Mouse (Mus musculus): ENCODE results near the gene Gm17535.
"Not testable (repeated sequence)": the region's sequence is repeated elsewhere in the genome, so short reads cannot be mapped to it uniquely, and the experiment has no call there.

Gene Gm17535

DNA sequence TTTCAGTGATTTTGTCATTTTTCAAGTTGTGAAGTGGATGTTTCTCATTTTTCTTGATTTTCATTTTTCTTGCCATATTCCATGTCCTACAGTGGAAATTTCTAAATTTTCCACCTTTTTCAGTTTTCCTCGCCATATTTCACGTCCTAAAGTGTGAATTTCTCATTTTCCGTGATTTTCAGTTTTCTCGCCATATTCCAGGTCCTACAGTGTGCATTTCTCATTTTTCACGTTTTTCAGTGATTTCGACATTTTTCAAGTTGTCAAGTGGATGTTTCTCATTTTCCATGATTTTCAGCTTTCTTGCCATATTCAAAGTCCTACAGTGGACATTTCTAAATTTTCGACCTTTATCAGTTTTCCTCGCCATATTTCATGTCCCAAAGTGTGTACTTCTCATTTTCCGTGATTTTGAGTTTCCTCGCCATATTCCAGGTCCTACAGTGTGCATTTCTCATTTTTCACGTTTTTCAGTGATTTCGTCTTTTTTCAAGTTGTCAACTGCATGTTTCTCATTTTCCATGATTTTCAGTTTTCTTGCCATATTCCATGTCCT lies 9.4 kb upstream of the Gm17535 start, which contains the start of gene Gm10717:
Gene Gm10717 (plus strand): TSS at position 506 of the 556 bp plus-strand sequence.
- DNase-seq, result not testable (repeated sequence)

GRCm38 (mm10) chr9:3025653-3026052 lies 8.7 kb upstream of the Gm17535 start:
- DNase-seq, result peak; percentile 47

DNA sequence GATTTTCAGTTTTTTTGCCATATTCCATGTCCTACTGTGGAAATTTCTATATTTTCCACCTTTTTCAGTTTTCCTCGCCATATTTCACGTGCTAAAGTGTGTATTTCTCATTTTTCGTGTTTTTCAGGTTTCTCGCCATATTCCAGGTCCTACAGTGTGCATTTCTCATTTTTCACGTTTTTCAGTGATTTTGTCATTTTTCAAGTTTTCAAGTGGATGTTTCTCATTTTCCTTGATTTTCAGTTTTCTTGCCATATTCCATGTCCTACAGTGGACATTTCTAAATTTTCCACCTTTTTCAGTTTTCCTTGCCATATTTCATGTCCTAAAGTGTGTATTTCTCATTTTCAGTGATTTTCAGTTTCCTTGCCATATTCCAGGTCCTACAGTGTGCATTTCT lies 8.3 kb upstream of the Gm17535 start:
- DNase-seq, result not testable (repeated sequence)

DNA sequence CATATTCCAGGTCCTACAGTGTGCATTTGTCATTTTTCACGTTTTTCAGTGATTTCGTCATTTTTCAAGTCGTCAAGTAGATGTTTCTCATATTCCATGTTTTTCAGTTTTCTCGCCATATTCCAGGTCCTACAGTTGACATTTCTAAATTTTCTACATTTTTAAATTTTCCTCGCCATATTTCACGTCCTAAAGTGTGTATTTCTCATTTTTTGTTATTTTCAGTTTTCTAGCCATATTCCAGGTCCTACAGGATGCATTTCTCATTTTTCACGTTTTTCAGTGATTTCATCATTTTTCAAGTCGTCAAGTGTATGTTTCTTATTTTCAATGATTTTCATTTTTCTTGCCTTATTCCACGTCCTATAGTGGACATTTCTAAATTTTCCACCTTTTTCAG lies 7.7 kb upstream of the Gm17535 start:
- not testable (repeated sequence) for DNase-seq

- not testable (repeated sequence) for DNase-seq
These were observed 7.2 kb upstream of the Gm17535 start for GRCm38 (mm10) chr9:3027200-3027599.

DNA sequence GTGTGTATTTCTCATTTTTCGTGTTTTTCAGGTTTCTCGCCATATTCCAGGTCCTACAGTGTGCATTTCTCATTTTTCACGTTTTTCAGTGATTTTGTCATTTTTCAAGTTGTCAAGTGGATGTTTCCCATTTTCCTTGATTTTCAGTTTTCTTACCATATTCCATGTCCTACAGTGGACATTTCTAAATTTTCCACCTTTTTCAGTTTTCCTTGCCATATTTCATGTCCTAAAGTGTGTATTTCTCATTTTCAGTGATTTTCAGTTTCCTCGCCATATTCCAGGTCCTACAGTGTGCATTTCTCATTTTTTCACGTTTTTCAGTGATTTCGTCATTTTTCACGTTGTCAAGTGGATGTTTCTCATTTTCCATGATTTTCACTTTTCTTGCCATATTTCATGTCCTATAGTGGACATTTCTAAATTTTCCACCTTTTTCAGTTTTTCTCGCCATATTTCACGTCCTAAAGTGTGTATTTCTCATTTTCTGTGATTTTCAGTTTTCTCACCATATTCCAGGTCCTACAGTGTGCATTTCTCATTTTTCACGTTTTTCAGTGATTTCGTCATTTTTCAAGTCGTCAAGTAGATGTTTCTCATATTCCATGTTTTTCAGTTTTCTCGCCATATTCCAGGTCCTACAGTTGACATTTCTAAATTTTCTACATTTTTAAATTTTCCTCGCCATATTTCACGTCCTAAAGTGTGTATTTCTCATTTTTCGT lies 5.0 kb upstream of the Gm17535 start:
- peak; percentile 4 for DNase-seq

DNA sequence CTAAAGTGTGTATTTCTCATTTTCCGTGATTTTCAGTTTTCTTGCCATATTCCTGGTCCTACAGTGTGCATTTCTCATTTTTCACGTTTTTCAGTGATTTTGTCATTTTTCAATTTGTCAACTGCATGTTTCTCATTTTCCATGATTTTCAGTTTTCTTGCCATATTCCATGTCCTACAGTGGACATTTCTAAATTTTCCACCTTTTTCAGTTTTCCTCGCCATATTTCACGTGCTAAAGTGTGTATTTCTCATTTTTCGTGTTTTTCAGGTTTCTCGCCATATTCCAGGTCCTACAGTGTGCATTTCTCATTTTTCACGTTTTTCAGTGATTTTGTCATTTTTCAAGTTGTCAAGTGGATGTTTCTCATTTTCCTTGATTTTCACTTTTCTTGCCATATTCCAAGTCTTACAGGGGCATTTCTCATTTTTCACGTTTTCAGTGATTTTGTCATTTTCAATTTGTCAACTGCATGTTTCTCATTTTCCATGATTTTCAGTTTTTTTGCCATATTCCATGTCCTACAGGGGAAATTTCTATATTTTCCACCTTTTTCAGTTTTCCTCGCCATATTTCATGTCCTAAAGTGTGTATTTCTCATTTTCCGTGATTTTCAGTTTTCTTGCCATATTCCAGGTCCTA lies 3.6 kb upstream of the Gm17535 start:
- not testable (repeated sequence) for DNase-seq

- not testable (repeated sequence) for DNase-seq
These were observed 2.2 kb downstream of the Gm17535 start, which contains the start of gene Gm10715 for GRCm38 (mm10) chr9:3036577-3036976. TSS of gene Gm10715 (plus strand) at chr9:3036877.

DNA sequence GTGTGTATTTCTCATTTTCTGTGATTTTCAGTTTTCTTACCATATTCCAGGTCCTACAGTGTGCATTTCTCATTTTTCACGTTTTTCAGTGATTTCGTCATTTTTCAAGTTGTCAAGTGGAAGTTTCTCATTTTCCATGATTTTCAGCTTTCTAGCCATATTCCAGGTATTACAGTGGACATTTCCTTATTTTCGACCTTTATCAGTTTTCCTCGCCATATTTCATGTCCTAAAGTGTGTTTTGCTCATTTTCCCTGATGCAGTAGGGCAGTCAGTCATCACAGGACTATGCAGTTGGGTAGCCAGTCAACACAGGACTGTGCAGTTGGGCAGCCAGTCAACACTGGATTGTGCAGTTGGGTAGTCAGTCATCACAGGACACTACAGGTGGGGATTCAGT lies 3.8 kb downstream of the Gm17535 start:
- not testable (repeated sequence) for DNase-seq

Measured in kidney, postnatal 10 days (tissue).